Mouse (Mus musculus): ENCODE measurements around the gene H2-M2. TPM values are rescaled to one million over a fixed set of nuclear protein-coding genes. Genes with fewer than 3 reads are reported as not detected.
"Not testable (repeated sequence)": the region's sequence is repeated elsewhere in the genome, so short reads cannot be mapped to it uniquely, and the experiment has no call there.

H2-M2 gene
- not detected for total RNA-seq (2022)

- no peak for DNase-seq (ENCODE audit: low spot score in 2 of 2)
Observed at GRCm38 (mm10) chr17:37483452-37483851, at the start of gene H2-M2. TSS of gene H2-M2 (minus strand) at chr17:37483552.

GRCm38 (mm10) chr17:37525427-37525826, 42.1 kb upstream of the H2-M2 start:
- not testable (repeated sequence) for DNase-seq (ENCODE audit: low spot score in 2 of 2)

- DNase-seq (ENCODE audit: low spot score in 2 of 2): not testable (repeated sequence)
Observed at GRCm38 (mm10) chr17:37524612-37525011, 41.3 kb upstream of the H2-M2 start.

- no peak for DNase-seq (ENCODE audit: low spot score in 2 of 2)
Observed at GRCm38 (mm10) chr17:37507730-37508129, 24.4 kb upstream of the H2-M2 start, which contains the start of gene Olfr111. TSS of gene Olfr111 (plus strand) at chr17:37508030.

GRCm38 (mm10) chr17:37491930-37492518, 8.7 kb upstream of the H2-M2 start, which contains the start of gene Olfr110:
TSS of gene Olfr110 (plus strand) at chr17:37492468.
- DNase-seq (ENCODE audit: low spot score in 2 of 2): no peak

DNA sequence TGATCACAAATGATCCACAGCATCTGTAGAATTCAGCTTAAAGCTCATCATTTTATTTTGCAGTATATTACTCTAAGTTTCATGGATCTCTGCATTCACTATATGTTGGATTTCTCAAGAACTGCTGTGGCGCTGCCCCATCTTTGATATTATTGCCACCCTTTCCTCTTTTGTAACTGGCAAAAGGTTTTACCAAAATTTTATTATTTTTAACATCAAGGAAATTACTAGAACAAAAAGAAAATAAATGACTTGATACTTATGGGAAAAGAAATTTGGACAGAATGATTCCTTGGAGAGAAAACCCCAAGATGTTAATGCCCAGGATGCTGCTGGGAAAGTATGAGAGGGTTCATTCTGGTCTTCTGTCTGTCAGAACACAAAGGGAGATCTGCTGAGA, 24.7 kb downstream of the H2-M2 start, which contains the start of gene Olfr109:
TSS of gene Olfr109 (plus strand) at position 301 of the 400 bp plus-strand sequence.
- DNase-seq (ENCODE audit: low spot score in 2 of 2): no peak

DNA sequence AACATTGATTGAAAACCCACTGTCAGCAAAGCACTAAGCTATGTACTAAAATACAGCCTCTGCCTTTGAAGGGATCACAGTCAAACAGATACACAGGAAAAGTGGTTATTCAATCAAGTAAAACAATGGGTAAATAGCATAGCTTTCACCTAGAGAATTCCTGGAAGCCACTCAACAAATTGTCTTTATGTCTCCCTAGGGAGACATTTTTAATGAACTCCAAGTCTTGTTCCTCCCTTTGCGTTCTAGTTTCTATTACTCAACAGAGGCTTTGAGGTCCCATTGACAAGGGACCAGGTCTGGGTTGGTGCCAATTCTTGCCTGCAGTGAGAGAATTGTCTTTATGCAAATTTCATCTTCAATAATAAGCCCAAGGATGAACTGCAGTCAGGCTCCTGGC, 38.2 kb downstream of the H2-M2 start, which contains the start of gene Olfr108:
TSS of gene Olfr108 (plus strand) at position 301 of the 400 bp plus-strand sequence.
- DNase-seq (ENCODE audit: low spot score in 2 of 2): no peak

Other genes with a start within 250 kb of the H2-M2 start
- not detected for gene Olfr97, start 246.2 kb downstream of the H2-M2 start, total RNA-seq (2022)
- not detected for gene Olfr98, start 219.8 kb downstream of the H2-M2 start, total RNA-seq (2022)
- gene H2-M3, start 213.3 kb downstream of the H2-M2 start, total RNA-seq (2022): 1 to 10 TPM; 3.5 to 7.0 (median 4.7) TPM
- gene Olfr99, start 200.1 kb downstream of the H2-M2 start, total RNA-seq (2022): not detected
- not detected for gene Olfr101, start 179.2 kb downstream of the H2-M2 start, total RNA-seq (2022)
- gene Olfr102, start 166.5 kb downstream of the H2-M2 start, total RNA-seq (2022): not detected
- gene Olfr103, start 143.9 kb downstream of the H2-M2 start, total RNA-seq (2022): not detected
- gene Olfr104-ps, start 124.0 kb downstream of the H2-M2 start, total RNA-seq (2022): not detected
- gene Olfr105-ps, start 104.5 kb downstream of the H2-M2 start, total RNA-seq (2022): not detected
- gene Olfr106-ps, start 93.2 kb downstream of the H2-M2 start, total RNA-seq (2022): not detected
- not detected for gene Olfr107, start 84.3 kb downstream of the H2-M2 start, total RNA-seq (2022)
- gene Olfr108, start 38.1 kb downstream of the H2-M2 start, total RNA-seq (2022): not detected
- not detected for gene Olfr109, start 24.6 kb downstream of the H2-M2 start, total RNA-seq (2022)
- 1 to 10 TPM in 1 of 4 experiments, under 1 TPM in 1, not detected in 2; 0.87 to 1.6 TPM for gene Olfr110, start 8.9 kb upstream of the H2-M2 start, total RNA-seq (2022)
- gene Olfr111, start 24.5 kb upstream of the H2-M2 start, total RNA-seq (2022): 1 to 10 TPM in 2 of 4 experiments, under 1 TPM in 2; 0.36 to 3.8 (median 1.7) TPM
- not detected for gene Olfr112, start 85.9 kb upstream of the H2-M2 start, total RNA-seq (2022)
- gene Olfr113, start 94.1 kb upstream of the H2-M2 start, total RNA-seq (2022): not detected
- gene Olfr114, start 109.2 kb upstream of the H2-M2 start, total RNA-seq (2022): not detected
- gene Olfr115, start 143.6 kb upstream of the H2-M2 start, total RNA-seq (2022): not detected
- not detected for gene Olfr116, start 143.6 kb upstream of the H2-M2 start, total RNA-seq (2022)
- not detected for gene Olfr117, start 180.2 kb upstream of the H2-M2 start, total RNA-seq (2022)
- not detected for gene Olfr118, start 183.4 kb upstream of the H2-M2 start, total RNA-seq (2022)
- not detected for gene Olfr119, start 213.0 kb upstream of the H2-M2 start, total RNA-seq (2022)
- not detected for gene Olfr120, start 238.3 kb upstream of the H2-M2 start, total RNA-seq (2022)